21 mouse cellular contexts compared by ENCODE assay signal in the genomic region with DNA sequence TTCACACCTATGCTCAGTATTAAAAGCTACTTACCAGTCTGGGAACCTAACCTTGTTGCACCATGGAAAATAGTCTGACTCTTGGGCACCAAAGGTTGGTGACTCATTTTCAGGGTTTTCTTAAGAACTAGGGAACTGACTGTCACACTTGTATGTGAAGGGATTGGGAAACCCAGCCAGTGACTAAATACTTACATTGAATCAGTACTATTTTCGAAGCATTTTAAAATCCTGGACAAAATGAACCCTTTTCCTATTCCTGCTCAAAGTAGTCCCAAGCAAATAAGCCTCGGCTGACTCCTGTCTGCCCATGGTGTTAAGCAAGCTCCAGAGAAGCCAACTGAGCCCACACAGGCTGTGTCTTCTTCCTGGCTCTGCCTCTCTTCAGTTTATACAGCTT.
DNase-seq lines count a peak whose midpoint lies in the region; ATAC-seq and TF ChIP-seq lines count a peak whose summit lies in the region.
"Had no signal": no experiment of that assay in that cellular context is flagged by ENCODE, and none has a peak within 500 bp of the region (broad histone marks: within the 10 kb centered on the region; RNA-seq: fewer than 3 reads in every experiment).

No protein-coding gene starts in this region.

- H3K36me3 ChIP-seq in lung, embryonic 16.5 days (ENCODE audit: control insufficient read depth, insufficient read depth, low read length), result no peaks in the 10 kb centered on the region
- no peaks in the 10 kb centered on the region for H3K36me3 ChIP-seq in ES-E14 (ENCODE audit: control insufficient read depth, insufficient read depth, low read length, poor library complexity, severe bottlenecking)
- no peaks in the 10 kb centered on the region for H3K36me3 ChIP-seq in stomach, postnatal 0 days (ENCODE audit: control insufficient read depth, insufficient read depth, low read length)
- H3K36me3 ChIP-seq: embryonic facial prominence, embryonic 10.5 days; forebrain, embryonic 15.5 days; heart, embryonic 10.5 days; hindbrain, embryonic 13.5 days had no signal

- no peak for DNase-seq in lung, adult 18-20 months
- no peak for DNase-seq in ES-E14 (ENCODE audit: low read depth, low spot score)
- no peak for DNase-seq in stomach, postnatal 0 days (ENCODE audit: low spot score)
- no peak for DNase-seq in retina, postnatal 1 day
- DNase-seq in kidney, postnatal 36 days, result no peak
- DNase-seq: adrenal gland, postnatal 10 days; cerebellum, adult 2 months; cerebellum, postnatal 10 days; gastrocnemius, postnatal 36 days; heart, adult 11 months; heart, postnatal 10 days; heart, postnatal 4 days had no signal

- WGBS in lung, embryonic 16.5 days, result 68% methylated on average over 2 of the region's 2 CpGs
- 60% methylated on average over 2 of the region's 2 CpGs for WGBS in stomach, postnatal 0 days

- no peak overlapping the region for H3K4me2 ChIP-seq in lung, embryonic 16.5 days (ENCODE audit: low read depth, low read length)
- H3K4me2 ChIP-seq in stomach, postnatal 0 days (replicated peaks; ENCODE audit: low read depth), result no peak overlapping the region
- H3K4me2 ChIP-seq: forebrain, embryonic 15.5 days; hindbrain, embryonic 13.5 days had no signal

- in situ Hi-C loops in ES-E14 (cut with MboI; ENCODE audit: low sequenced_read_pairs in 2 of 2, unreplicated experiment in 2 of 2), result no loop called here

- TF ChIP-seq CTCF in bone marrow macrophage, adult 2 months (IDR thresholded peaks at IDR 0.05; ENCODE audit: low read depth, low read length), result no peak
- TF ChIP-seq CTCF in stomach, postnatal 0 days (IDR thresholded peaks at IDR 0.05; ENCODE audit: low read depth), result no peak

- H3K27ac ChIP-seq in lung, embryonic 16.5 days (ENCODE audit: low read length), result peak overlapping the region; percentile 3; the same call in 1 of the 2 replicates
- H3K27ac ChIP-seq in ES-E14 (ENCODE audit: insufficient read depth, low read depth, low read length, poor library complexity, severe bottlenecking), result peak overlapping the region; percentile 59
- peak overlapping the region; percentile 59 for H3K27ac ChIP-seq in bone marrow macrophage, adult 2 months (ENCODE audit: insufficient read depth, low read depth, low read length)
- peak overlapping the region; percentile 24; the same call in 1 of the 2 replicates for H3K27ac ChIP-seq in stomach, postnatal 0 days (replicated peaks)
- H3K27ac ChIP-seq: embryonic facial prominence, embryonic 10.5 days; forebrain, embryonic 15.5 days; heart, embryonic 10.5 days; hindbrain, embryonic 13.5 days; hindbrain, postnatal 0 days had no signal

- H3K4me1 ChIP-seq in lung, embryonic 16.5 days (replicated peaks; ENCODE audit: control insufficient read depth, insufficient read depth, low read length), result peaks cover 24% of the 10 kb centered on the region
- H3K4me1 ChIP-seq in ES-E14 (ENCODE audit: control insufficient read depth in 2 of 2, insufficient read depth in 2 of 2, low read length in 2 of 2, poor library complexity in 1 of 2), result peaks cover 0 to 23% of the 10 kb centered on the region in 2 experiments; a peak in 3 of 4 replicates
- peaks cover 54% of the 10 kb centered on the region for H3K4me1 ChIP-seq in bone marrow macrophage, adult 2 months (ENCODE audit: control insufficient read depth, insufficient read depth, low read length)
- no peaks in the 10 kb centered on the region; the same call in 1 of the 2 replicates for H3K4me1 ChIP-seq in stomach, postnatal 0 days (replicated peaks; ENCODE audit: control insufficient read depth, insufficient read depth)
- H3K4me1 ChIP-seq: embryonic facial prominence, embryonic 10.5 days had no signal

- TF ChIP-seq POLR2A in bone marrow macrophage, adult 2 months (IDR thresholded peaks at IDR 0.05; ENCODE audit: borderline replicate concordance, low read depth, low read length), result no peak

- no peaks in the 10 kb centered on the region for H3K9me3 ChIP-seq in lung, embryonic 16.5 days (ENCODE audit: control insufficient read depth, low read length)
- H3K9me3 ChIP-seq in ES-E14 (ENCODE audit: control insufficient read depth, insufficient read depth, low read depth, low read length), result no peaks in the 10 kb centered on the region
- no peaks in the 10 kb centered on the region for H3K9me3 ChIP-seq in stomach, postnatal 0 days (ENCODE audit: control insufficient read depth, low read length)
- H3K9me3 ChIP-seq: embryonic facial prominence, embryonic 10.5 days; forebrain, embryonic 15.5 days; heart, embryonic 10.5 days; hindbrain, embryonic 13.5 days had no signal

- TF ChIP-seq EP300 in stomach, postnatal 0 days (optimal IDR thresholded peaks at IDR 0.05), result no peak

- H3K9ac ChIP-seq in lung, embryonic 16.5 days (ENCODE audit: low read length), result no peak overlapping the region
- no peak overlapping the region for H3K9ac ChIP-seq in ES-E14 (ENCODE audit: insufficient read depth, low read depth, low read length, poor library complexity, severe bottlenecking)
- no peak overlapping the region for H3K9ac ChIP-seq in stomach, postnatal 0 days (ENCODE audit: low read length)
- H3K9ac ChIP-seq: forebrain, embryonic 15.5 days; hindbrain, embryonic 13.5 days had no signal

- no peak overlapping the region for H3K4me3 ChIP-seq in lung, embryonic 16.5 days (ENCODE audit: low read length)
- H3K4me3 ChIP-seq in ES-E14 (ENCODE audit: insufficient read depth in 1 of 2, low read depth in 1 of 2, low read length in 2 of 2, poor library complexity in 1 of 2, severe bottlenecking in 1 of 2), result no peak overlapping the region
- no peak overlapping the region for H3K4me3 ChIP-seq in bone marrow macrophage, adult 2 months (ENCODE audit: insufficient read depth, low read length)
- no peak overlapping the region for H3K4me3 ChIP-seq in stomach, postnatal 0 days (ENCODE audit: low read depth, low read length)
- H3K4me3 ChIP-seq: embryonic facial prominence, embryonic 10.5 days; erythroblast, embryonic 14.5 days; forebrain, embryonic 15.5 days; heart, embryonic 10.5 days; hindbrain, embryonic 13.5 days had no signal

- H3K27me3 ChIP-seq in lung, embryonic 16.5 days (ENCODE audit: control insufficient read depth, insufficient read depth, low read depth, low read length), result no peaks in the 10 kb centered on the region
- H3K27me3 ChIP-seq in stomach, postnatal 0 days (ENCODE audit: control insufficient read depth, insufficient read depth, low read length), result no peaks in the 10 kb centered on the region
- H3K27me3 ChIP-seq: forebrain, embryonic 15.5 days had no signal

- ATAC-seq in lung, embryonic 16.5 days (ENCODE audit: low read depth), result no peak
- no peak for ATAC-seq in stomach, postnatal 0 days (ENCODE audit: low FRiP score, low TSS enrichment)
- no peak for ATAC-seq in megakaryocyte, adult 5-6 weeks (ENCODE audit: poor library complexity, severe bottlenecking)
- ATAC-seq: forebrain, embryonic 15.5 days; hindbrain, postnatal 0 days had no signal

TF ChIP-seq in ES-E14, 5 proteins besides CTCF, POLR2A, EP300 and RAD21:
- TF ChIP-seq ZC3H11A (IDR thresholded peaks at IDR 0.05; ENCODE audit: borderline replicate concordance, low read depth, low read length), result no peak
- no peak for TF ChIP-seq CHD2 (IDR thresholded peaks at IDR 0.05; ENCODE audit: low read depth, low read length)
- no peak for TF ChIP-seq ZNF384 (IDR thresholded peaks at IDR 0.05; ENCODE audit: low read depth, low read length)
- TF ChIP-seq HCFC1 (IDR thresholded peaks at IDR 0.05; ENCODE audit: borderline replicate concordance, insufficient read depth, low read length), result no peak
- no peak for TF ChIP-seq MAFK (IDR thresholded peaks at IDR 0.05; ENCODE audit: insufficient read depth, low read depth, low read length)

Comparison
In these comparisons a context has a peak if more than half of its experiments do, and no peak if none do; other contexts are left out.
1. H3K27ac ChIP-seq: peak in every context shown above with its lines; median percentile 59 in ES-E14; 59 in bone marrow macrophage, adult 2 months; 24 in stomach, postnatal 0 days; 3 in lung, embryonic 16.5 days.